Mouse (Mus musculus) embryonic fibroblast, embryonic 13.5 days (primary cell): Measurements from ENCODE around the gene Vrk1.

ENCODE experiments used
- CTCF ChIP-seq: IDR thresholded peaks from 2 replicates; pipeline ENCODE4 v1.5.1; 2011; ENCODE audit warnings: mild to moderate bottlenecking, control low read depth, low read length, moderate library complexity, borderline replicate concordance; ENCODE audit not compliant: insufficient read depth
- POLR2A ChIP-seq: IDR thresholded peaks from 2 replicates; pipeline ENCODE4 v1.6.1; 2011; ENCODE audit warnings: low read depth, mild to moderate bottlenecking, control low read depth, low read length, moderate library complexity

DNA sequence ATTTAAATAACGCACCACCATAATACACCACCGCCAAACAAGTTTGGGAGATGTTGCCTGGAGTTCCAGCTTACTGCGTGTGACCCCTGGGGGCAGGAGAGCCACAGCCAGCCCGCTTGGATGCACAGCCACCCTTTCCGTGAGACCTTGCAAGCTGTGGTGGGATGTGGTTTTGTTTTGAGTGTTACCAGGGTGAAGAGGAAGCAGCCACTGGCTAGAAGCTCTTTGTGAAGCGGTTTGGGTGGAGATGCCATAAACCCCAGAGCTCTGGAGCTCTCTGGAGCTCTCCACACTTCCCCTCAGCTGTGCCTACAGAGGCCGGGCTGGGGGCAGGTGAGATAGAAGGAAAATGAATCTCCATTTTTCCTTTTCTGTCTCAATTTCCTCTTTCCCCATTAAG is 38.8 kb upstream of the Vrk1 start:
- no peak for TF ChIP-seq CTCF
- no peak for TF ChIP-seq POLR2A
